Mouse (Mus musculus) megakaryocyte progenitor cell, adult 5-6 weeks (primary cell): ENCODE results near the gene Ttc23. TPM values are rescaled to one million over a fixed set of nuclear protein-coding genes. Genes with fewer than 3 reads are reported as not detected.
A peak's percentile ranks its signal among the peaks of the same experiment; 100 is the strongest.

ENCODE experiments used
- ATAC-seq: replicated peaks from 2 replicates; pipeline ENCODE4 v1.8.0; 2016; ENCODE audit warnings: mild to moderate bottlenecking, moderate TSS enrichment, inconsistent platforms; ENCODE audit not compliant: poor library complexity
- total RNA-seq, 2 experiments: library from RNA; stranded (forward) in 1 of 2; stranded (reverse) in 1 of 2; fragments of 157-497, 149-512 nt in 1 of 2; fragments of 200-1000 nt in 1 of 2; gene quantifications; 2 replicates each; pipeline versions ENCODE4 v1.2.3 to v1.2.4; 2015 to 2017

The Ttc23 gene
- total RNA-seq, 2 experiments from 2014 or later, result 1.8 to 2.9 TPM

DNA sequence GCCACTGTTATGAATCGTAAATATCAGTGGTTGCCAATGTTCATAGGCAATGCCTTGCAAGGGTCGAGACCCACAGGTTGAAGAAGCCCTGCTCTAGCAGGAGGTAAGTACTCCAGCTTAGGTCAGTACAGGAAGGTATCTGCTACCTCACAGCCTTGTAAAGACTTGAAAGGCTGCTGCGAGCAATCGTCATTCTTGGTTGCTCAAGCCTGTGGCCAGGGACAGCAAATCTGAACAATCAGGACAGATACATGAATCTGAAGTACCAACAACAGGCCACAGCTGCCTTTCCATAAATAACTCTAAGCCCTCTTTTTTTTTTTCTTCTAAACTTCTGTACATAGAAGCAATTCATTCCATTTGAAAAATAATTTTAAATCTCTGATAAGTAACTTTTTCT, 85.1 kb downstream of the Ttc23 start:
- no peak for ATAC-seq

DNA sequence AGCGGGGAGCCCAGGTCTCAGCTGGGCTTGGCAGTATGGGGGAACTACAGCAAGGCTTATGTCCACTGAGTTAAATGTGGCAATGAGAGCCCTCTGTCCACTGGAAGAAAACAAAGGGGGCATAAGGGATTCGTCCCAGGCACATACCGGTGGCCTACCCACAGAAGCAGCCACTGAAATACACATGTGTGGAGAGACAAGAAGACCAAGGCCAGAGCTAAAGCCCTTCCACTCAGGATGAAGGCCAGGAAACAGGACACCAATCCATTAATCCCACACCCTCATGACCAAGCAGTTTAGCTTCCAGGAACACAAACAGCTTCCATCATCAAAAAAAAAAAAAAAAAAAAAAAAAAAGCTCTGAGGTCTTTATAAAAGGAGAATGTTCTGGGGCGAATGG, 93.2 kb downstream of the Ttc23 start:
- ATAC-seq, result no peak

DNA sequence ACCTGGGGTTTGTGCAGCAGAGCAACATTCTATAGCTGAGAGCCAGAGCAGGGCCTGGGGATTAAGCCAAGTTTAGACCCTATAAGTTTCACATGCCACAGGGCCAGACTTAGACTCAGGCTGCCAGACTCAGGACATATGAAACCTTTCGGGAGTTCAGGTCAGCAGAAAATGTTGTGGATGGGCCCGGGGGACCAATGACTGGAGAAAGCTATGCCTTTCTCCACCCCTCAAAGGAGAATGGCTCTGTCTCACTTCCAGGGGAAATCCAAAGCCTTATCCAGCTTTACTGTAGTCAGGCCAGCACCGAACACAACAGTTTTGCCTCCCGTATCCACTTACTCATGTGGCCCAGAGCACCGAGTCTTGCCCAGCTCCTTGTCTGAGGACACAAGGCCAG, 93.6 kb downstream of the Ttc23 start:
- no peak for ATAC-seq

DNA sequence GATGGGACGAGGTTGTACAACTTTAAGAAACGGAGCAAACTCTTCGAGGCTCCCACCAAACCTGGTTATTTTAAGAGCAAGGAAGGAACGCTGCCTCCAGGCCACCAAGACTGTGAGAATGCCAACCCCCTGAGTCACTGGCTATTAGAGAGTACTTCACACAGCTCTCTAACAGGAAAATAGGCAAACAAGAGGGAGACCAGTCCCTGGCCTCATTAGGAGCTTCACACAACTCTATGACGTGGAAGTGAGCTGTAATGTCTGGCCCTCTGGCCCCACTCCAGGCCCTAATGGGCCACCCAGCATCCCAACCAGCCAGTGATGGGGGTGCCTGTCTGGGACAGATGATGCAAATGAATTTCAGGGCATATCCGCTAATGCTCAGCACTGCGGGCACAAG, 94.5 kb downstream of the Ttc23 start:
- no peak for ATAC-seq

- ATAC-seq, result no peak
Observed at GRCm38 (mm10) chr7:67747731-67748305, 100.6 kb downstream of the Ttc23 start.

GRCm38 (mm10) chr7:67749441-67750239, 102.4 kb downstream of the Ttc23 start:
- no peak for ATAC-seq

GRCm38 (mm10) chr7:67754606-67755005, 107.4 kb downstream of the Ttc23 start:
- ATAC-seq, result no peak

DNA sequence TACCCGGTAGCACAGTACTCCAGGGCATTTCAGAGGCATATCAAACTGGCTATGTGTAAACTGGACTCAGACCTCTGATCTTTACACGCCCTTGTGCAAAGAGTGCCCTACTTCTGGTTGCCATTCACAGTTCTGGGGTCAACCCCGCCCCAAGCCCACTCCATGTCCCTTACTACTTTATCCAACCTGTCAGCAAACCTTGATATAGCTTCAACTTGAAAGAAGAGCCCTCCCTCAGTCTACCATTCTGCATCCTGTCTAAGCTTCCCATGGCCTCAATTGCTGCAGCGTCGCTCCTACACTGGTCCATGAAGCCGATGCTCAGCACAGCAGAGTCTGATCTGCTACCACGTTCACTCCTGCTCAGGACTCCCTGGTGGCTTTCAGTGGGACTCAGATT, 108.2 kb downstream of the Ttc23 start:
- ATAC-seq, result no peak

GRCm38 (mm10) chr7:67756636-67757035, 109.4 kb downstream of the Ttc23 start:
- ATAC-seq, result no peak

DNA sequence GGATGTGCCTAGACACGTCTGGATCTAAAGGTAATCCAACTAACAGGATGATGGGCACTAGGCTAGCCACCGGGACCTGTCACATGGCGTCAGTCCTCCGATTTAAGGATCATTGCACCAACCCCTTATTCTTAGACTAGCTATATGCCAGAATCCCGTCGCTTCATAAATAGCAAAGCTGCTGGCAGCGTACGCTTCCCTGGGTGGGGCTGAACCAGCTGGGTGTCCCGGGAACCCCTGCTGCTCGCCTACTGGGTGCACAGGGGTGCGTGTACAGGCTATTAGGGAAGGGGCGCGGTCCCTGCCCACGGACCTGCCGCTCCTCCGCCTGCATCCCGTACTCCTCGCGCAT, 111.3 kb downstream of the Ttc23 start:
- ATAC-seq, result no peak

GRCm38 (mm10) chr7:67758858-67759628, 111.8 kb downstream of the Ttc23 start:
- peak; percentile 59 for ATAC-seq

- peak; percentile 90 for ATAC-seq
Observed at GRCm38 (mm10) chr7:67759629-67759995, 112.4 kb downstream of the Ttc23 start, which contains the start of gene Synm. TSS of gene Synm (minus strand) at chr7:67759742.

DNA sequence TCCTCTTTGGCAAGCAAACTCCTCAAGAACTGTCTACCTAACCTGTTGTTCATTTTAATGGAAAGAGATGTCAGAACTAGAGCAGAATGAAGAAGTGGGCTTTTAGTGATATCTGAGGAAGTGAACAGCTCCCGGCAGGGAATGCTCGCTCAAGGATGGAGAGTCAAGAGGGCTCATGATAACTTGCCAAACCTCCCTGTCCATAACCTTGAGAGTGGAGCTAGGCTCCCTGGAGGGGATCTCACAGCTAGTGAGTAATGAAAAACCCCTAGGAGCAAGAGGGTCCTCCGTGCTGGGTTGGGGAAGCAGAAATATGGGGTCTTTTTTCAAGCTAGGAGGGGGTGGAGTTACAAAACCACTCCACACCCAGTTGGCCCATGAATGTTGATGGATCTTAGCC, 116.4 kb downstream of the Ttc23 start:
- no peak for ATAC-seq

- no peak for ATAC-seq
Observed at GRCm38 (mm10) chr7:67768125-67768524, 120.9 kb downstream of the Ttc23 start.

- no peak for ATAC-seq
Observed at GRCm38 (mm10) chr7:67769487-67769886, 122.3 kb downstream of the Ttc23 start.

DNA sequence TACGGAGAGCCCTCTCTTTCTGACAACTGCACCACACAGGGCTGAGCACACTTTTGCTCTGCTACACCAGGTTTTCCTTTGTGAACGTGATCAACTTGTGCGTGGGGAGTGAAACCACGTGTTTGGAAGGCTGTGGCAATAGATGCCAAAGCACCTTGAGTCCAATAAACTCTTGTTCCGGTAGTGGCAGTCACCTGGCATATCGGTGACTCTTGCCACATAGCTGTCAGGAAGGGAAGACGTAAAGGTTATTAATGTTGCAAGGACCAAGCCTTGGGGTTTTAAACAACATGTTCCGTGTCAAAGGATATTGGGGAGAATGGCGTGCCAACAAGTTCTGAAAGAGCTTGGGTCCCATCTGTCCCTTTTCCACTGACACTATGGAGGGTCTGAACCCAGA, 125.0 kb downstream of the Ttc23 start:
- ATAC-seq, result no peak

- no peak for ATAC-seq
Observed at GRCm38 (mm10) chr7:67775623-67776022, 128.4 kb downstream of the Ttc23 start.

DNA sequence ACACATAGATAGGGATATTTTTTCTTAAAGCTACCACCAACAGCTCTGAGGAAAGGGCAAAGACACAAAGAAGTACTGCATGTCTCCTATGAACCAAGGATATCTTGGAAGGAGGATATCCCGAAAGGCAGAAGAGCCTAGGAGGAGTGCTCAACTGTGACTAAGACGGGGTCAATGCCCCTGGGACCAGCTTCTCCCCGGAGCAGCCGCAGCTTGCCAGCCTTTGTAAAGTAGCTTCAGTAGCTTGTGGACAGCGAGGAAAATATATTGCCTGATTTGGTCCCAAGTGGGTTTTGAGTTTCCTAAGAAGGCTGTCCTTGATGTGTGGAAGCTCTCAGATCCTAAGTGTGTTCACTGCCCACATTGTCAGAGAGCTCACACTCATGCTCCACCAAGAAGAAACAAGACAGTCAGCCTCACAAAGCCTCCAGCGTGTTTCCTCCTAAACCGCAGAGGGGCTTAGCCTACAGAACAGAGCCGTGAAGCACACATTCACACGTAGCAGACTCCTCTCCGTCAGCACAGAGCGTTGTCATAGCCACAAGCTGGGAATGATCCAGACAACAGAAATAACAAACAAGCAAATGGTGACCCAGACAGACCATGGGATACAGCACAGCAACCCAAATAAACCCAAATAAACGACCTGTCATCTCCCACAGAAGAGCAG, 129.6 kb downstream of the Ttc23 start:
- ATAC-seq, result no peak

- ATAC-seq, result no peak
Observed at GRCm38 (mm10) chr7:67787861-67788260, 140.7 kb downstream of the Ttc23 start.

DNA sequence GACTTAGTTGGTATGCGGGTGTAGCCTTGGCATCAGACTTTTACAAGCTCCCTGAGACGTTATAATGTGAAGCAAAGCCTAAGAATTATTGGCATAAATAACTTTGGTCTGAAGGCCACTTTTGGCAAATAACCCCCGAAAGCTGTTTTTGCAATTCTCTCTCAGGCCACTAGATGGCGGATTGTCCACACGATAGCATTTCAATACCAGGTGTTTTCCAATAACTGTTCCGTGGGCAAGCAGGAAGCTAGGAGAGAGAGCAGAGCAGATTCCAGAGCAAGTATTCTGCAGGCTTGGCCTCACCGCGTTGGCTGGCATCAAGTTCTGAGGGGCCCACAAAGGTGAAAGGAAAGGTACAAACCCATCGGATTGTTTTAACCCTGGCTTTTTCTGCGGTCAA, 141.5 kb downstream of the Ttc23 start:
- ATAC-seq, result peak; percentile 86

GRCm38 (mm10) chr7:67791256-67791655, 144.0 kb downstream of the Ttc23 start:
- ATAC-seq, result no peak
